Mouse (Mus musculus) liver, embryonic 12.5 days (tissue): Measurements from ENCODE around the gene Rbm12. TPM values are rescaled to one million over a fixed set of nuclear protein-coding genes. Genes with fewer than 3 reads are reported as not detected.

Experiments used
- ATAC-seq: fragments of 200-750 bp; cut with Nextera tagmentation; 2 replicates; pipeline ENCODE4 v1.8.0; 2017; ENCODE audit warnings: moderate number of reproducible peaks, mild to moderate bottlenecking, moderate library complexity
- H3K27ac ChIP-seq: fragments of 300-500 bp; sonication (generic); 2 replicates; pipeline ENCODE4 v1.5.1; 2016; ENCODE audit warnings: mild to moderate bottlenecking
- H3K27me3 ChIP-seq: fragments of 300-500 bp; sonication (generic); replicated peaks from 2 replicates; pipeline ENCODE4 v1.6.1; 2016; ENCODE audit warnings: mild to moderate bottlenecking, moderate library complexity
- H3K36me3 ChIP-seq: fragments of 300-500 bp; sonication (generic); 2 replicates; pipeline ENCODE4 v1.6.1; 2016; ENCODE audit warnings: mild to moderate bottlenecking, moderate library complexity
- H3K4me1 ChIP-seq: fragments of 300-500 bp; sonication (generic); 2 replicates; pipeline ENCODE4 v1.6.1; 2016
- H3K4me2 ChIP-seq: fragments of 300-500 bp; sonication (generic); 2 replicates; pipeline ENCODE4 v1.6.1; 2016; ENCODE audit warnings: mild to moderate bottlenecking, moderate library complexity
- H3K4me3 ChIP-seq: fragments of 300-500 bp; sonication (generic); 2 replicates; pipeline ENCODE4 v1.5.1; 2016; ENCODE audit warnings: mild to moderate bottlenecking, moderate library complexity
- H3K9ac ChIP-seq: fragments of 300-500 bp; sonication (generic); 2 replicates; pipeline ENCODE4 v1.6.1; 2016; ENCODE audit warnings: mild to moderate bottlenecking, moderate library complexity
- H3K9me3 ChIP-seq: fragments of 300-500 bp; sonication (generic); replicated peaks from 2 replicates; pipeline ENCODE4 v1.6.1; 2016; ENCODE audit warnings: mild to moderate bottlenecking, moderate library complexity
- WGBS: fragments of 180-500 bp; shearing (Covaris S2); methylation state at CpG from one replicate; pipeline ENCODE4 v1.1.7; 2016; ENCODE audit not compliant: insufficient replicate concordance; 5-methylcytosine and 5-hydroxymethylcytosine counted together
- polyA plus RNA-seq: library from polyadenylated mRNA; unstranded; fragments of >200 nt; fragmentation: Nextera tagmentation; extraction: Ambion mirVana; gene quantifications from 2 replicates; pipeline ENCODE4 v1.2.1, GENCODE M21; 2016

Gene Rbm12
- polyA plus RNA-seq, 1 experiment from 2014 or later: 15.5 TPM

DNA sequence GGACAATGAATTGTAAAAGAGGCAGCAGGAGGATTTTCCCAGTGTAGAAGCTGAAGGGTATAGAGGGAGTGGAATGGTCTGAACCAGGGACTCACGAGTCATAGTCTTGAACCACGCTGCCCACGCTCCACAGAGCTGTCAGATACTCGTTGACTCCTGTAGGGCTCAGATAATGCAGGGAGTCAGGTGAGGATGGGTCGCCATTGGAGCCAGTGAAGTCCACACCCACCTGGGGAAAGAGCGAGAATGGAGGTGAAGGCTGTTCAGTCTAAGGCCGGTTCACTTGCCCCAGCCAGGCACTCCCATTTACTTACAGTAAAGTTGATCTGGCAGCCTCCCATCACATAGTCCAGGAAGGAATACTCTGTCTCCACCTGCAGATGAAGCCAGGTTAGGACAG, 34.3 kb downstream of the Rbm12 start:
- 70% methylated on average over 7 of the region's 7 CpGs for WGBS
- Histone ChIP-seq H3K4me1 (peaks cover 1% of the 10 kb centered on the region; the same call in 1 of the 2 replicates), H3K36me3 (peaks cover 69% of the 10 kb centered on the region), H3K9me3 (no peaks in the 10 kb centered on the region), H3K27ac (no peak overlapping the region), H3K27me3 (no peaks in the 10 kb centered on the region), H3K9ac (no peak overlapping the region), H3K4me3 (no peak overlapping the region), H3K4me2 (no peak overlapping the region)
- ATAC-seq: no peak

DNA sequence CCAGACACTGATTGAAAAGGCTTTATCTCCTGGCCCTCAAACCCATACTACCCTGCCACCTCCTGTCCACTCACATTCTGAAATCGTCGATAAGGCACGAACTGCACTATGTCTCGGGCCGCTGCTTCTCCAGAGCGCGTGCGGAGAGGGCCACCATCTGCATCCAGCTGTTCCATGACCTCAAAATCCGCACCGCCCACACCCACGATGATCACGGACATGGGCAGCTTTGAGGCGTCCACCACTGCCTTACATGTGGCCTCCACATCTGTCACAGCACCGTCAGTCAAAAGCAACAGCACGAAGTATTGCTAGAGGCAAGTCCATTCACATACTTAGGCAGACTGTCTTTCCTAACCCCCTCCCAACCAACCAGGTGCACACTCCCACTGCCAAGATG, 38.1 kb downstream of the Rbm12 start:
- Histone ChIP-seq H3K4me3 (no peak overlapping the region), H3K9me3 (no peaks in the 10 kb centered on the region), H3K36me3 (peaks cover 99% of the 10 kb centered on the region), H3K9ac (no peak overlapping the region), H3K4me2 (no peak overlapping the region), H3K27me3 (no peaks in the 10 kb centered on the region), H3K4me1 (no peaks in the 10 kb centered on the region), H3K27ac (no peak overlapping the region)
- WGBS: 87% methylated on average over 15 of the region's 15 CpGs
- ATAC-seq: no peak

DNA sequence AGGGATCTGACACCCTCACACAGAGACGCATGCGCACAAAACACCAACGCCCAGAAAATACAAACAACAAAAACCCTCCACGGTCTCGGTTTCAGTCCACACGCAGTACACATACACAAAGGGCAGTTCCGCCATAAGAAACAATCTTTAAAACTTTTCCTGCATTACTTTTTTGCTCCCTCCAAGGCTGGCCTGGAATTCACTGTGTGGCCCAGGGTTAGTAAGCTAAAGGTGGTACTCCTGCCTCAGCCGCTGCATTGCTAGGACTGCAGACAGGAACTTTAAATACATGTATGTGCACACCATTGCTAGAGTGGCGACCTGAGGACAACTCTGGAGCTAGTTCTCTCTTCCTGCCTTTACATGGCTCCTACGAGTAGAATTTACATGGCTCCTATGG, 40.5 kb downstream of the Rbm12 start:
- H3K27ac ChIP-seq: no peak overlapping the region
- H3K9me3 ChIP-seq: no peaks in the 10 kb centered on the region
- ATAC-seq: no peak
- H3K4me2 ChIP-seq: no peak overlapping the region
- H3K36me3 ChIP-seq: peaks cover 81% of the 10 kb centered on the region
- WGBS: 89% methylated on average over 10 of the region's 10 CpGs
- no peak overlapping the region for H3K4me3 ChIP-seq
- no peaks in the 10 kb centered on the region for H3K27me3 ChIP-seq
- H3K4me1 ChIP-seq: peaks cover 11% of the 10 kb centered on the region
- H3K9ac ChIP-seq: no peak overlapping the region

DNA sequence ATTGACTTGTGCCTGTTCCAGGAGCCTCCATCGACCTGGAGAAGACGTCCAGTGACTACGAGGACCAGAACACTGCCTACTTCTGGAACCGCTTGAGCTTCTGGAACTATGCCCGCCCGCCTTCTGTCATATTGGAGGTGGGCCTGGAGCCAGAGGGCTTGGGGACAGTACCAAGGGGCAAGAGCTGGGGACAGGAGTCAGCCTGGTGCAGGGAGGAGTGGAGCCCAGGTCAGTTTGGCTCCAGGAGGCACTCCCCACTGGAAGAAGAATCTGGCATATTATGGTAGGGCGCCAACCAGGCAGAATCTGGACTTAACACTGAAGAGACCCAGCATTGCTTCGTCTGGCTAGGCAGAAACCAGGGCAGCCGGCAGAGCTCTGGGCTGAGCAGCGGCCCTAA, 43.9 kb downstream of the Rbm12 start:
- Histone ChIP-seq H3K27ac (no peak overlapping the region), H3K27me3 (no peaks in the 10 kb centered on the region), H3K4me1 (peaks cover 25% of the 10 kb centered on the region), H3K9me3 (no peaks in the 10 kb centered on the region), H3K9ac (no peak overlapping the region), H3K4me2 (no peak overlapping the region), H3K4me3 (no peak overlapping the region), H3K36me3 (peaks cover 48% of the 10 kb centered on the region)
- WGBS: 83% methylated on average over 10 of the region's 10 CpGs
- no peak for ATAC-seq

DNA sequence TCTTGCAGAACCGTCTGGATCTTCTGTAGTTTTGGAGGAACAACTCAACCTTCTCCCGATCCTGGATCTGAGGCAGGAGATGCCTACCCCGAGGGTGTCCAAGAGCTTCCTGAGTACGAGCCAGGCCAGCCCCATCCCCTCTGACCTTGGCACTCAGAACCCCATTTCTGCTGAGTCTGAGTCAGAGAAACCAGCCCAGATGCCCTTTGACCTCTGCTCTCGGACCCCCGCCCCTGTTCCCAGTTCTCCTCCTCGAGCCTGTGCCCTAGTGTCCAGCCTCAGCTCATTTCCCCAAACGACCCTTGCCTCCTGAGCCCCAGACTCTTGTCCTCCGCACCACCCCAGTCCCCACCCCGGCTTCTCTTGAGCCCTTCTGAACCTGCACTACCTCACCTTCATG, 45.7 kb downstream of the Rbm12 start:
- H3K4me1 ChIP-seq: peaks cover 25% of the 10 kb centered on the region
- 31% methylated on average over 10 of the region's 10 CpGs for WGBS

DNA sequence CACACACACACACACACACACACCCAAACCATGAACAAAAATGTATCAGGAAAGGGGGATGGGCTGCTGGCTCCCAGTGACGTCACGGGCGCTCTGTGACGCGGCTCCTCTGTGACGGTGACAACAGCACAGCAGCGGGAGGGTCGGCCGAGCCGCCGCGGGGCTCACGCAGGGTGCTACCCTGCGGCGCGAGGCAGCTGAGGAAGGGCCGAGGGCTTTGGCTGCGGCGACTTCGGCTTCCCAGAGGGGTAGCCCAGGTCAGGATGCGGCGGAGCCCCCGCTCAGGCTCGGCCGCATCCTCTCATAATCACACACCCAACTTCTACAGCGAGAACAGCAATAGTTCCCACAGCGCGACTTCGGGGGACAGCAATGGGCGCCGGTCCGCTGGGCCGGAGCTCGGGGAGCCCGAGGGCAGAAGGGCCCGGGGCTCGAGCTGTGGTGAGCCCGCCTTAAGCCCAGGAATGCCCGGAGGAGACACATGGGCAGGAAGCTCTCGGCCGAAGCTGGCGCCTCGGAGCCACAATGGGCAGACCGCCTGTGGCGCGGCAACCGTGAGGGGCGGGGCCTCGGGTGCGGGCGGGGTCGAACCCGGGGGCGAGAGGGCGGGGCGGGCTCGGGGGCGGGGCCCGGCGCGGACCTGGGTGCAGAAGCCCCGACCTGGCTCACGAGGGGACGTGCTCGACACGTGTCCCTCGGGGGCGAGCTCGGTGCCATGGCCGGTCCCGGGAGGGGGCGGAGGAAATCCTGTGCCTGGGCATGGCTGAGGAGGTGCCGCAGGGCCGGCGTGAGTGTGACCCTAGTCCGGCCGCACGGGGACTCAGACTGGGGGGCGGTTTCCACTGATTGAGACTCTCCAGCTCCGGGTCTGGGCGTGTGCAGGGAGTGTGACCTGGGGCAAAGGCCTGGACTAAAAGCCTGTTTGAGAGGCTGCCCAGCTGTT, 46.4 kb downstream of the Rbm12 start, which contains the start of gene Spag4:
Spag4 (plus strand) TSS at position 77 of the 943 bp plus-strand sequence.
- no peaks in the 10 kb centered on the region for H3K27me3 ChIP-seq
- H3K9ac ChIP-seq: peak within 1 kb of the TSS; percentile 77
- H3K36me3 ChIP-seq: peaks cover 24% of the 10 kb centered on the region
- peak within 1 kb of the TSS; percentile 76 for H3K27ac ChIP-seq
- H3K4me1 ChIP-seq: peaks cover 25% of the 10 kb centered on the region
- peak within 1 kb of the TSS; percentile 98 for H3K4me2 ChIP-seq
- H3K4me3 ChIP-seq: peak within 1 kb of the TSS; percentile 70
- ATAC-seq: peak; percentile 81
- under 1% methylated on average over 67 of the region's 81 CpGs for whole genome bisulfite sequencing
- no peaks in the 10 kb centered on the region for H3K9me3 ChIP-seq

More for the DNA sequence above, 45.7 kb downstream of the Rbm12 start:
- H3K9ac ChIP-seq: peak overlapping the region; percentile 77
- H3K4me2 ChIP-seq: peak overlapping the region; percentile 98
- H3K4me3 ChIP-seq: peak overlapping the region; percentile 70
- ATAC-seq: no peak
- peaks cover 31% of the 10 kb centered on the region for H3K36me3 ChIP-seq
- H3K27me3 ChIP-seq: no peaks in the 10 kb centered on the region
- H3K9me3 ChIP-seq: no peaks in the 10 kb centered on the region
- 0 out of 2 replicates have a peak overlapping the region, but pooled peaks have one; percentile 43 for H3K27ac ChIP-seq

DNA sequence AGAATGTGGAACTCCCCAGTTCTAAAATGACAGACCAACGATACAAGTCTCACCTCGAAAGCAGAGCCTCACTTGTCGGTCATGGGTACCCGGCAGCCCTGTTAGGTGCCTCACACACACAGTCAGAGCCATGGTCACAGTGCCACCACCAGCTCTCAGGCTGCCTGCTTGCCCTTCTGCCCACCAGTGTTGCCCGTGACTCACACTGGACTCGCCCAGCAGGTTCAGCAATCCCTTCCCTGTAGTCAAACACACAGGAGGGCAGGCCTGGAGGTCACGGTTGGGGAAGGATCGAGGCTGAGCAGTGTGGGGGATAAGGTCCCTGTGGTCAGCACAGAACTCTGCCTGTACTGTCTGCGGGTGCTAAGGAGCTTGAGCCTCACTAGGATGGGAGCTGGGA, 59.0 kb downstream of the Rbm12 start, which contains the start of gene Fer1l4:
Fer1l4 (minus strand) TSS at position 132 of the 400 bp plus-strand sequence.
- H3K4me2 ChIP-seq: no peak within 1 kb of the TSS
- peaks cover 4% of the 10 kb centered on the region for H3K4me1 ChIP-seq
- H3K9ac ChIP-seq: no peak within 1 kb of the TSS
- H3K27ac ChIP-seq: no peak within 1 kb of the TSS
- no peak within 1 kb of the TSS for H3K4me3 ChIP-seq
- no peaks in the 10 kb centered on the region for H3K9me3 ChIP-seq
- WGBS: 59% methylated on average over 9 of the region's 9 CpGs
- H3K27me3 ChIP-seq: peaks cover 57% of the 10 kb centered on the region
- 0 out of 2 replicates have a peak, but pooled peaks have one; percentile 8 for ATAC-seq
- no peaks in the 10 kb centered on the region for H3K36me3 ChIP-seq

DNA sequence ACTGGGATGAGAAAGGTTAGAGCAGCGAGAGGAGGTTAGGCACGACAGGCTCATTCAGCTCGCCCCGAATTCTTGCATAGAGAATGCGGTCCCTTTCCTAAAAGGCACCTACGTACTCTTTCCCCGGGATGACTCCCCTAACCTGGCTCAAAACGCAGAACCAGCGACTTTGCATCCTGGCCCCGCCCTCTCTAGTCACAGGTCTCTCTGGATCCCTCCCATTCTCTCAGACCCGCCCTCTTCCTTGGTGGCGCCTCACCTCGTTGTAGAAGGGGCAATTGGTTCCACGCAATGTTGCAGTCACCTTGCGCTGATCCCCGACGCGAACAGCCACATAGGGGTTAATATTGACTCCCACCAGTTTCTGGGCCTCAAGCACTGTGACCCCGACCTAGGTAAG, 63.8 kb downstream of the Rbm12 start:
- no peaks in the 10 kb centered on the region for H3K36me3 ChIP-seq
- no peak overlapping the region for H3K27ac ChIP-seq
- H3K4me2 ChIP-seq: peak overlapping the region; percentile 35
- H3K4me1 ChIP-seq: peaks cover 7% of the 10 kb centered on the region
- H3K27me3 ChIP-seq: peaks cover 77% of the 10 kb centered on the region
- no peak for ATAC-seq
- WGBS: 10% methylated on average over 19 of the region's 19 CpGs
- no peaks in the 10 kb centered on the region for H3K9me3 ChIP-seq
- no peak overlapping the region for H3K4me3 ChIP-seq
- H3K9ac ChIP-seq: no peak overlapping the region

DNA sequence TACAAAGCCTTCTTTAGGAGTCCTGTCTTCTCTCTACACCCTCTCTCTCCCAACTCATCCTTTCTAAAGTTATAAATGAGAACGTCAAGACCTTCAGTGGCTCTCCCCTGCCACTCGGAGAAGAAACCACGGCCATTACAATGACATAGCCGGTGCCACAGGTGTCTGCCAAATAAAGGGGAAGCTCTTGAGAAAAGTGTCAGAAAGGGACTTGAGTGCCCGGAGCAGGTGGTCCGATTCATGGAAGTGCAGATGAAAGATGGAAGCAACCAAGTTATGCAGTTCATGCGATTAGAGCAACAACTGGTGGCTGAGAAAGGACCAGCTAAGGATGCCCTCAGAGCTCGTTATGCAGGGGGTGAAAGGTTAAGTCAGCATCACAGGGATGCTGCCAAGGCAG, 68.9 kb downstream of the Rbm12 start:
- no peaks in the 10 kb centered on the region for H3K36me3 ChIP-seq
- peaks cover 4% of the 10 kb centered on the region for H3K4me1 ChIP-seq
- no peaks in the 10 kb centered on the region for H3K9me3 ChIP-seq
- peaks cover 42% of the 10 kb centered on the region for H3K27me3 ChIP-seq
- no peak overlapping the region for H3K4me3 ChIP-seq
- no peak overlapping the region for H3K9ac ChIP-seq
- ATAC-seq: no peak
- WGBS: 62% methylated on average over 8 of the region's 8 CpGs
- no peak overlapping the region for H3K4me2 ChIP-seq
- H3K27ac ChIP-seq: no peak overlapping the region

Other genes with a start within 250 kb of the Rbm12 start
- 51.0 and 56.6 TPM in 2 replicates for gene Uqcc1, start 181.7 kb downstream of the Rbm12 start, polyA plus RNA-seq
- gene Gm15557, start 171.2 kb downstream of the Rbm12 start, polyA plus RNA-seq: not detected in 2 replicates
- gene Gdf5, start 166.6 kb downstream of the Rbm12 start, polyA plus RNA-seq: 0.07 and 0.23 TPM in 2 replicates
- gene Cep250, start 155.5 kb downstream of the Rbm12 start, polyA plus RNA-seq: 20.7 and 21.4 TPM in 2 replicates
- 1.3 and 1.6 TPM in 2 replicates for gene 6430550D23Rik, start 104.0 kb downstream of the Rbm12 start, polyA plus RNA-seq
- gene Ergic3, start 103.9 kb downstream of the Rbm12 start, polyA plus RNA-seq: 100 and 104 TPM in 2 replicates
- not detected in 2 replicates for gene Fer1l4, start 59.0 kb downstream of the Rbm12 start, polyA plus RNA-seq
- 2.2 and 2.6 TPM in 2 replicates for gene Spag4, start 46.8 kb downstream of the Rbm12 start, polyA plus RNA-seq
- gene Cpne1, start within 50 bp of the Rbm12 start, polyA plus RNA-seq: 36.2 and 37.6 TPM in 2 replicates
- gene Gm28036, start 15.1 kb upstream of the Rbm12 start, polyA plus RNA-seq: 11.1 and 11.6 TPM in 2 replicates
- 302 and 311 TPM in 2 replicates for gene Romo1, start 32.1 kb upstream of the Rbm12 start, polyA plus RNA-seq
- gene Nfs1, start 32.2 kb upstream of the Rbm12 start, polyA plus RNA-seq: 70.7 and 72.0 TPM in 2 replicates
- gene Rbm39, start 68.3 kb upstream of the Rbm12 start, polyA plus RNA-seq: 328 and 329 TPM in 2 replicates
- gene Phf20, start 84.5 kb upstream of the Rbm12 start, polyA plus RNA-seq: 22.1 and 26.2 TPM in 2 replicates
- 2.0 TPM in 2 replicates for gene Cnbd2, start 200.3 kb upstream of the Rbm12 start, polyA plus RNA-seq
- gene Scand1, start 200.7 kb upstream of the Rbm12 start, polyA plus RNA-seq: 57.4 and 65.1 TPM in 2 replicates